Mouse (Mus musculus) MEL (cell line): ENCODE results near the gene Cacna1i. TPM values are rescaled to one million over a fixed set of nuclear protein-coding genes. Genes with fewer than 3 reads are reported as not detected.

Experiments
- DNase-seq: peaks from one replicate; pipeline ENCODE4 v3.0.0; 2011; ENCODE audit warnings: low read depth, low spot score
- H3K27ac ChIP-seq: 2 replicates; pipeline ENCODE4 v1.5.1; 2012; ENCODE audit warnings: low read depth, mild to moderate bottlenecking, control low read depth, low read length, moderate library complexity; ENCODE audit not compliant: control insufficient read depth
- H3K27me3 ChIP-seq, 2 experiments: fragments of 150-350 bp in 1 of 2; sonication (generic) in 1 of 2; 2 replicates each; pipeline ENCODE4 v1.6.1; 2012; ENCODE audit warnings: low read length in 2 of 2, mild to moderate bottlenecking in 2 of 2, improper control_type of control experiment in 1 of 2, moderate library complexity in 1 of 2; ENCODE audit not compliant: insufficient read depth in 2 of 2, control insufficient read depth in 1 of 2
- H3K36me3 ChIP-seq, 2 experiments: 2 replicates each; pipeline ENCODE4 v1.6.1; 2012 to 2014; ENCODE audit warnings: low read length in 2 of 2, improper control_type of control experiment in 1 of 2, inconsistent platforms in 1 of 2, mild to moderate bottlenecking in 1 of 2; ENCODE audit not compliant: insufficient read depth in 2 of 2, control insufficient read depth in 1 of 2
- H3K4me1 ChIP-seq, 2 experiments: fragments of 150-350 bp in 1 of 2; sonication (generic) in 1 of 2; 2 replicates each; pipeline ENCODE4 v1.6.1; 2012; ENCODE audit warnings: low read length in 2 of 2, improper control_type of control experiment in 1 of 2, mild to moderate bottlenecking in 1 of 2; ENCODE audit not compliant: insufficient read depth in 2 of 2, control insufficient read depth in 1 of 2
- H3K4me3 ChIP-seq, 2 experiments: fragments of 150-350 bp in 1 of 2; sonication (generic) in 1 of 2; 2 replicates each; pipeline ENCODE4 v1.5.1; 2012; ENCODE audit warnings: low read depth in 2 of 2, low read length in 2 of 2, mild to moderate bottlenecking in 2 of 2, moderate library complexity in 2 of 2, control low read depth in 1 of 2, improper control_type of control experiment in 1 of 2; ENCODE audit not compliant: control insufficient read depth in 1 of 2, insufficient read depth in 1 of 2
- H3K79me2 ChIP-seq: 2 replicates; pipeline ENCODE4 v1.6.1; 2012; ENCODE audit warnings: mild to moderate bottlenecking, low read length, moderate library complexity; ENCODE audit not compliant: control insufficient read depth, poor library complexity, insufficient read depth
- H3K9ac ChIP-seq: 2 replicates; pipeline ENCODE4 v1.6.1; 2012; ENCODE audit warnings: low read depth, mild to moderate bottlenecking, control low read depth, low read length, moderate library complexity; ENCODE audit not compliant: control insufficient read depth, poor library complexity, severe bottlenecking
- H3K9me3 ChIP-seq: fragments of 150-350 bp; sonication (generic); replicated peaks from 2 replicates; pipeline ENCODE4 v1.6.1; 2012; ENCODE audit warnings: mild to moderate bottlenecking, low read length, improper control_type of control experiment, moderate library complexity; ENCODE audit not compliant: insufficient read depth
- BHLHE40 ChIP-seq: IDR thresholded peaks from 2 replicates; pipeline ENCODE4 v1.6.1; 2012; ENCODE audit warnings: low read depth, mild to moderate bottlenecking, inconsistent platforms, low read length, improper control_type of control experiment, borderline replicate concordance
- CHD1 ChIP-seq: IDR thresholded peaks from 2 replicates; pipeline ENCODE4 v1.6.1; 2012; ENCODE audit warnings: low read depth, mild to moderate bottlenecking, inconsistent platforms, low read length, improper control_type of control experiment
- CHD2 ChIP-seq: IDR thresholded peaks from 2 replicates; pipeline ENCODE4 v1.6.1; 2011; ENCODE audit warnings: low read length, improper control_type of control experiment
- CTCF ChIP-seq, 3 experiments: IDR thresholded peaks in 2 of 3; conservative IDR thresholded peaks in 1 of 3; 2 replicates each; pipeline ENCODE4 v1.5.1; 2011 to 2012; ENCODE audit warnings: low read length in 3 of 3, low read depth in 2 of 3, mild to moderate bottlenecking in 2 of 3, improper control_type of control experiment in 1 of 3, inconsistent platforms in 1 of 3, mixed read lengths in 1 of 3, moderate library complexity in 1 of 3; ENCODE audit not compliant: control insufficient read depth in 1 of 3, insufficient read depth in 1 of 3, poor library complexity in 1 of 3, severe bottlenecking in 1 of 3
- ETS1 ChIP-seq: IDR thresholded peaks from 2 replicates; pipeline ENCODE4 v1.6.1; 2012; ENCODE audit warnings: low read depth, mild to moderate bottlenecking, inconsistent platforms, low read length, improper control_type of control experiment, moderate library complexity
- GABPA ChIP-seq: IDR thresholded peaks from 2 replicates; pipeline ENCODE4 v1.6.1; 2012; ENCODE audit warnings: low read depth, mild to moderate bottlenecking, inconsistent platforms, low read length, improper control_type of control experiment, moderate library complexity
- GATA1 ChIP-seq: IDR thresholded peaks from 2 replicates; pipeline ENCODE4 v1.6.1; 2011; ENCODE audit warnings: low read depth, low read length, improper control_type of control experiment
- HCFC1 ChIP-seq: IDR thresholded peaks from 2 replicates; pipeline ENCODE4 v1.6.1; 2012; ENCODE audit warnings: low read depth, mild to moderate bottlenecking, inconsistent platforms, low read length, improper control_type of control experiment, moderate library complexity
- JUND ChIP-seq: IDR thresholded peaks from 2 replicates; pipeline ENCODE4 v1.6.1; 2011; ENCODE audit warnings: low read depth, mild to moderate bottlenecking, improper control_type of control experiment, low read length
- MAFK ChIP-seq: IDR thresholded peaks from 2 replicates; pipeline ENCODE4 v1.6.1; 2011; ENCODE audit warnings: low read depth, mild to moderate bottlenecking, low read length, improper control_type of control experiment, borderline replicate concordance
- MAX ChIP-seq: IDR thresholded peaks from 2 replicates; pipeline ENCODE4 v1.6.1; 2011; ENCODE audit warnings: low read length, improper control_type of control experiment
- NELFE ChIP-seq: IDR thresholded peaks from 2 replicates; pipeline ENCODE4 v1.6.1; 2011; ENCODE audit warnings: low read depth, low read length, improper control_type of control experiment
- NRF1 ChIP-seq: IDR thresholded peaks from 2 replicates; pipeline ENCODE4 v1.6.1; 2014; ENCODE audit warnings: low read depth, mild to moderate bottlenecking, inconsistent platforms, low read length, improper control_type of control experiment, moderate library complexity; ENCODE audit not compliant: poor library complexity, insufficient read depth, severe bottlenecking
- POLR2A ChIP-seq, 2 experiments: IDR thresholded peaks; 2 replicates each; pipeline ENCODE4 v1.6.1; 2011 to 2012; ENCODE audit warnings: low read length in 2 of 2, mild to moderate bottlenecking in 2 of 2, control low read depth in 1 of 2, improper control_type of control experiment in 1 of 2, low read depth in 1 of 2, moderate library complexity in 1 of 2; ENCODE audit not compliant: control insufficient read depth in 1 of 2, insufficient read depth in 1 of 2, poor library complexity in 1 of 2
- RAD21 ChIP-seq: IDR thresholded peaks from 2 replicates; pipeline ENCODE4 v1.6.1; 2011; ENCODE audit warnings: mild to moderate bottlenecking, low read depth, low read length, improper control_type of control experiment
- RCOR1 ChIP-seq: IDR thresholded peaks from 2 replicates; pipeline ENCODE4 v1.6.1; 2012; ENCODE audit warnings: low read depth, mild to moderate bottlenecking, inconsistent platforms, low read length, improper control_type of control experiment
- SMC3 ChIP-seq: IDR thresholded peaks from 2 replicates; pipeline ENCODE4 v1.6.1; 2011; ENCODE audit warnings: low read depth, low read length, improper control_type of control experiment
- TAL1 ChIP-seq: IDR thresholded peaks from 2 replicates; pipeline ENCODE4 v1.6.1; 2012; ENCODE audit warnings: mild to moderate bottlenecking, inconsistent platforms, low read length, moderate library complexity, mixed read lengths
- TBP ChIP-seq: IDR thresholded peaks from 2 replicates; pipeline ENCODE4 v1.8.0; 2011; ENCODE audit warnings: low read depth, low read length, improper control_type of control experiment
- TCF12 ChIP-seq: IDR thresholded peaks from 2 replicates; pipeline ENCODE4 v1.6.1; 2014; ENCODE audit warnings: low read depth, mild to moderate bottlenecking, inconsistent platforms, low read length, improper control_type of control experiment, moderate library complexity
- USF1 ChIP-seq: IDR thresholded peaks from 2 replicates; pipeline ENCODE4 v1.6.1; 2014; ENCODE audit warnings: low read depth, mild to moderate bottlenecking, inconsistent platforms, low read length, improper control_type of control experiment, moderate library complexity
- USF2 ChIP-seq, 2 experiments: IDR thresholded peaks; 2 replicates each; pipeline ENCODE4 v1.6.1; 2011 to 2012; ENCODE audit warnings: improper control_type of control experiment in 2 of 2, low read length in 2 of 2, borderline replicate concordance in 1 of 2, inconsistent platforms in 1 of 2, low read depth in 1 of 2, mild to moderate bottlenecking in 1 of 2; ENCODE audit not compliant: insufficient read depth in 1 of 2
- ZC3H11A ChIP-seq: IDR thresholded peaks from 2 replicates; pipeline ENCODE4 v1.6.1; 2012; ENCODE audit warnings: low read depth, mild to moderate bottlenecking, inconsistent platforms, low read length, improper control_type of control experiment
- ZKSCAN1 ChIP-seq: IDR thresholded peaks from 2 replicates; pipeline ENCODE4 v1.6.1; 2012; ENCODE audit warnings: low read depth, mild to moderate bottlenecking, inconsistent platforms, low read length, improper control_type of control experiment, moderate library complexity
- ZMIZ1 ChIP-seq: IDR thresholded peaks from 2 replicates; pipeline ENCODE4 v1.6.1; 2012; ENCODE audit warnings: low read depth, mild to moderate bottlenecking, inconsistent platforms, low read length, improper control_type of control experiment, moderate library complexity
- ZNF384 ChIP-seq: IDR thresholded peaks from 2 replicates; pipeline ENCODE4 v1.6.1; 2012; ENCODE audit warnings: low read depth, mild to moderate bottlenecking, inconsistent platforms, low read length, improper control_type of control experiment
- polyA plus RNA-seq, 2 experiments: library from polyadenylated mRNA; stranded (reverse) in 1 of 2; unstranded in 1 of 2; fragments of >175 nt in 1 of 2; fragments of >200 nt in 1 of 2; gene quantifications; 2 replicates each; pipeline versions ENCODE4 v1.2.1 to v1.2.4; 2012; ENCODE audit warnings: low replicate concordance in 2 of 2, low read depth in 1 of 2; ENCODE audit not compliant: insufficient read length in 2 of 2, insufficient read depth in 1 of 2, missing spikeins in 1 of 2
- total RNA-seq: library from RNA; depleted of rRNA; stranded (reverse); fragments of 300-350 nt; gene quantifications from 2 replicates; pipeline ENCODE4 v1.2.3, GENCODE M21; 2012

Gene Cacna1i
- total and polyA plus RNA-seq, 3 experiments = not detected

- H3K4me1 ChIP-seq = no peaks in the 10 kb centered on the region
- no peaks in the 10 kb centered on the region; a peak in 1 of 4 replicates for H3K27me3 ChIP-seq
- H3K79me2 ChIP-seq = no peaks in the 10 kb centered on the region
- no peaks in the 10 kb centered on the region for H3K36me3 ChIP-seq
- H3K9me3 ChIP-seq = no peaks in the 10 kb centered on the region
- no peak overlapping the region for H3K27ac ChIP-seq
- no peak for DNase-seq
- no peak overlapping the region for H3K9ac ChIP-seq
- no peak overlapping the region for H3K4me3 ChIP-seq
- TF ChIP-seq CTCF (IDR thresholded peaks at IDR 0.05 in 2 of 3, conservative IDR thresholded peaks at IDR 0.05 in 1 of 3; ENCODE audit: control insufficient read depth in 1 of 3, insufficient read depth in 1 of 3, low read depth in 2 of 3, low read length in 3 of 3, poor library complexity in 1 of 3, severe bottlenecking in 1 of 3) = no peak
- TF ChIP-seq POLR2A (IDR thresholded peaks at IDR 0.05; ENCODE audit: control insufficient read depth in 1 of 2, insufficient read depth in 1 of 2, low read depth in 1 of 2, low read length in 2 of 2, poor library complexity in 1 of 2) = no peak
- no peak for TF ChIP-seq CHD1
- no peak for TF ChIP-seq ZNF384
- no peak for TF ChIP-seq SMC3
- TF ChIP-seq HCFC1 = no peak
These were observed 55.4 kb downstream of the Cacna1i start for GRCm38 (mm10) chr15:80342394-80342793.

DNA sequence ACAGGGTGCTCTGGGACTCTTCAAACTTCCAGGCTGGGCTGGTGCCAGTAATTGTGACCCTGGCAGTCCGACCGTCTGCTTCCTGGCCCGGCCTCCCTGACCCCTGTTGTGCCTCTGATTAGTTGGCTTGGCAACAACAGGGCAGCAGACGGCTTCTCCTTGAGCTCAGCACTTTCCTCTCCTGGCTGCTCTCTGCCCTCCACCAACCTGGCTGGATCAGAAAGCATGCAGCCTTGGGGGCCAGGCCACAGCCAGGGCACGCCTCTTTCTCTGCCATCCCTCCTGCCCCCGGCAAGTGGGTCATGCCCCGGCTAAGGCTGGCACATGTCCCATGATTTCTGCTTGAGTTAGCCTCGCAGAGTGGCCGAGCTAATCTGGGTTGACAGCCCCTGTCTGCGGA, 56.0 kb downstream of the Cacna1i start:
- H3K79me2 ChIP-seq = no peaks in the 10 kb centered on the region
- no peak overlapping the region for H3K27ac ChIP-seq
- TF ChIP-seq USF2 (IDR thresholded peaks at IDR 0.05; ENCODE audit: borderline replicate concordance in 1 of 2, insufficient read depth in 1 of 2, low read depth in 1 of 2, low read length in 2 of 2) (no peak), TBP (no peak), MAX (no peak), TCF12 (no peak), NELFE (no peak), JUND (no peak), ETS1 (no peak), RCOR1 (no peak), ZMIZ1 (no peak), ZKSCAN1 (no peak), USF1 (no peak), BHLHE40 (no peak), CHD2 (no peak), GATA1 (no peak), TAL1 (no peak), ZC3H11A (no peak), GABPA (no peak), MAFK (no peak), RAD21 (no peak), NRF1 (no peak)
- no peak for DNase-seq
- H3K4me3 ChIP-seq = no peak overlapping the region
- no peaks in the 10 kb centered on the region for H3K36me3 ChIP-seq
- no peaks in the 10 kb centered on the region; a peak in 1 of 4 replicates for H3K27me3 ChIP-seq
- no peak overlapping the region for H3K9ac ChIP-seq
- no peaks in the 10 kb centered on the region for H3K9me3 ChIP-seq
- H3K4me1 ChIP-seq = no peaks in the 10 kb centered on the region
